Mouse (Mus musculus): Measurements from ENCODE around the gene Vegfa. TPM values are rescaled to one million over a fixed set of nuclear protein-coding genes. Genes with fewer than 3 reads are reported as not detected.

The Vegfa gene
- polyA plus RNA-seq, 1 experiment from 2014 or later, result 6.0 TPM

DNA sequence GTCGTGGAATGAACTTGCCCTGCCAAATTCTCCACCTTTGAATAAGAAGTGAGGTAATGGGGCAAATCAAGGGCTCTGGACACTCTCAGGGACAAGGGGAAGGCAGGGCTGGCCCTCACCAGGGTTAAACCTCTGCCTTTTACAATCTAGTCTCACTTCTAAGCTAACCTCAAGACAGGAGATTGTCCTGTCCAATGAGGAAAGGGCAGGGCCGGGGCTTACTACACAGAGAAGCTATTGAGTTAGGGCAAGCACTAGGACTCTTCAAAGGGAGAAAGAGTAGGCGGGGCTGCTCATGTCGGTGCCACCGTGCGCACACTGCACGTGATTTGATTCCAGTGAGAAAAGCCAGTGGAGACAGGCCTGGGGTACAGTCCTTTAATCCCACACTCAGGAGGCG lies 62.6 kb downstream of the Vegfa start:
- ATAC-seq (replicated peaks; ENCODE audit: insufficient number of reproducible peaks, insufficient read depth, low FRiP score, low read depth), result no peak
- Histone ChIP-seq H3K9ac (no peak overlapping the region), H3K27me3 (0 out of 2 replicates have a peak, but pooled peaks cover 6% of the 10 kb centered on the region), H3K9me3 (replicated peaks) (no peaks in the 10 kb centered on the region), H3K27ac (no peak overlapping the region), H3K4me2 (no peak overlapping the region), H3K4me1 (replicated peaks) (peaks cover 9% of the 10 kb centered on the region), H3K36me3 (no peaks in the 10 kb centered on the region), H3K4me3 (no peak overlapping the region)
- WGBS, result 67% methylated on average over 8 of the region's 8 CpGs

GRCm38 (mm10) chr17:45968341-45968740 lies 63.8 kb downstream of the Vegfa start:
- Histone ChIP-seq H3K4me2 (no peak overlapping the region), H3K9ac (no peak overlapping the region), H3K9me3 (replicated peaks) (no peaks in the 10 kb centered on the region), H3K27me3 (0 out of 2 replicates have a peak, but pooled peaks cover 6% of the 10 kb centered on the region), H3K4me1 (replicated peaks) (peaks cover 7% of the 10 kb centered on the region), H3K27ac (no peak overlapping the region), H3K4me3 (no peak overlapping the region), H3K36me3 (no peaks in the 10 kb centered on the region)
- WGBS, result 76% methylated on average over 11 of the region's 11 CpGs
- no peak for ATAC-seq (replicated peaks; ENCODE audit: insufficient number of reproducible peaks, insufficient read depth, low FRiP score, low read depth)

Other genes with a start within 250 kb of the Vegfa start
- 118 and 121 TPM in 2 replicates for gene Mrps18a, start 78.6 kb upstream of the Vegfa start, polyA plus RNA-seq (2015; fragmentation: Nextera tagmentation; extraction: Ambion mirVana)
- gene Rsph9, start 111.8 kb upstream of the Vegfa start, polyA plus RNA-seq (2015; fragmentation: Nextera tagmentation; extraction: Ambion mirVana), result 5.8 and 6.9 TPM in 2 replicates
- gene Mad2l1bp, start 121.2 kb upstream of the Vegfa start, polyA plus RNA-seq (2015; fragmentation: Nextera tagmentation; extraction: Ambion mirVana), result 31.4 and 34.4 TPM in 2 replicates
- 33.8 and 36.8 TPM in 2 replicates for gene Gtpbp2, start 128.7 kb upstream of the Vegfa start, polyA plus RNA-seq (2015; fragmentation: Nextera tagmentation; extraction: Ambion mirVana)
- 11.7 and 12.7 TPM in 2 replicates for gene Polh, start 170.3 kb upstream of the Vegfa start, polyA plus RNA-seq (2015; fragmentation: Nextera tagmentation; extraction: Ambion mirVana)
- gene Xpo5, start 170.4 kb upstream of the Vegfa start, polyA plus RNA-seq (2015; fragmentation: Nextera tagmentation; extraction: Ambion mirVana), result 15.1 and 22.0 TPM in 2 replicates
- 36.3 and 51.0 TPM in 2 replicates for gene Polr1c, start 215.7 kb upstream of the Vegfa start, polyA plus RNA-seq (2015; fragmentation: Nextera tagmentation; extraction: Ambion mirVana)
- 72.1 and 97.8 TPM in 2 replicates for gene Yipf3, start 215.7 kb upstream of the Vegfa start, polyA plus RNA-seq (2015; fragmentation: Nextera tagmentation; extraction: Ambion mirVana)
- 0.47 and 0.94 TPM in 2 replicates for gene Lrrc73, start 221.2 kb upstream of the Vegfa start, polyA plus RNA-seq (2015; fragmentation: Nextera tagmentation; extraction: Ambion mirVana)